Mouse (Mus musculus): ENCODE data around the gene Nckap5. TPM values are rescaled to one million over a fixed set of nuclear protein-coding genes. Genes with fewer than 3 reads are reported as not detected.

Nckap5 gene
- polyA plus RNA-seq, 2 experiments = 0.31 to 1.3 TPM

GRCm38 (mm10) chr1:126766971-126767370 is 63.6 kb downstream of the Nckap5 start:
- H3K4me1 ChIP-seq (replicated peaks; ENCODE audit: control insufficient read depth in 2 of 2, insufficient read depth in 2 of 2, low read length in 1 of 2) = no peaks in the 10 kb centered on the region
- ATAC-seq (ENCODE audit: insufficient read depth) (no peak), DNase-seq (ENCODE audit: low read depth in 3 of 3, low spot score in 3 of 3) (no peak)
- no peak overlapping the region for H3K9ac ChIP-seq (replicated peaks)
- H3K9me3 ChIP-seq (ENCODE audit: control insufficient read depth, low read length) = no peaks in the 10 kb centered on the region
- TF ChIP-seq EP300 (IDR thresholded peaks at IDR 0.05; ENCODE audit: low read depth) (no peak), CTCF (IDR thresholded peaks at IDR 0.05; ENCODE audit: low read depth) (no peak)
- no peaks in the 10 kb centered on the region for H3K27me3 ChIP-seq (ENCODE audit: control insufficient read depth, insufficient read depth, low read length)
- WGBS (ENCODE audit: insufficient replicate concordance) = 65% methylated on average over 1 of the region's 1 CpGs
- H3K4me3 ChIP-seq (ENCODE audit: insufficient read depth in 1 of 2, low read depth in 2 of 2, low read length in 2 of 2) = no peak overlapping the region
- H3K4me2 ChIP-seq (ENCODE audit: low read depth) = no peak overlapping the region
- no peak overlapping the region for H3K27ac ChIP-seq
- H3K36me3 ChIP-seq (replicated peaks; ENCODE audit: control insufficient read depth, insufficient read depth, low read depth) = no peaks in the 10 kb centered on the region

DNA sequence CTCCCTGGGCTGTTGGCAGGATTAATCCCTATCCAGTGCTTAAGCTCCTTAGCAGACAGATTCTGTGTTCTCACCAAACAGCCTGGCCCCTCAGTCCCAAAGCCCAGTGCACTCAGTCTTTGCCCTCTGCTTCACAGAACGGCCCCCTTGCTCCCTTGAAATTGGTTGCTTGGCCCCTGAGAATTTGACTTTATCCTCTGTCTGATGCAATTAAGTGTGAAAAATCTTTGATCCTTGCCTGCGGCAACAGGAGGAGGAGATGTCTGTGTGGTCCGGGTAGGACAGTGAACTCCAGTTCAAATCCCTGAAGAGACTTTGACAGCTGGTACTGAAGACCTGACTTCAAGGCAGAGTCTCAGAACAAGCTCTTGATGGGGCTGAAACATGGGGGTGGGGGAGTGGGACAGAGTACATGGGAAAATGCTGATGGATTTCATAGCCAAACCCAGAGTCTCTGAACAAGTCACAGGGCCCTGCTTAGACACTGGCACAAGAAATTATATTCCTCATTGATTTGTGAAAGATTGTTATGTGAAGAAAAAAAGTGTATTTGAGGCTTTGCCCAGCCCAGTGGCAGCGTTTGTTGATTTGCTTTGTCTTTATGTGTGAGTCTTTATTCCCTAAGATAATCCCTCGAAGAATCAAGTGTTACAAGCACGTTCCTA is 65.0 kb downstream of the Nckap5 start:
- no peak overlapping the region for H3K27ac ChIP-seq
- no peak for TF ChIP-seq EP300 (IDR thresholded peaks at IDR 0.05; ENCODE audit: low read depth)
- no peak for TF ChIP-seq CTCF (IDR thresholded peaks at IDR 0.05; ENCODE audit: low read depth)
- H3K4me2 ChIP-seq (ENCODE audit: low read depth) = no peak overlapping the region
- DNase-seq (ENCODE audit: low read depth in 3 of 3, low spot score in 3 of 3) (no peak), ATAC-seq (ENCODE audit: insufficient read depth) (no peak)
- WGBS (ENCODE audit: insufficient replicate concordance) = 56% methylated on average over 6 of the region's 6 CpGs
- H3K9me3 ChIP-seq (ENCODE audit: control insufficient read depth, low read length) = no peaks in the 10 kb centered on the region
- H3K36me3 ChIP-seq (replicated peaks; ENCODE audit: control insufficient read depth, insufficient read depth, low read depth) = no peaks in the 10 kb centered on the region
- no peak overlapping the region for H3K9ac ChIP-seq (replicated peaks)
- no peaks in the 10 kb centered on the region for H3K27me3 ChIP-seq (ENCODE audit: control insufficient read depth, insufficient read depth, low read length)
- no peaks in the 10 kb centered on the region for H3K4me1 ChIP-seq (replicated peaks; ENCODE audit: control insufficient read depth in 2 of 2, insufficient read depth in 2 of 2, low read length in 1 of 2)
- H3K4me3 ChIP-seq (ENCODE audit: insufficient read depth in 1 of 2, low read depth in 2 of 2, low read length in 2 of 2) = no peak overlapping the region

DNA sequence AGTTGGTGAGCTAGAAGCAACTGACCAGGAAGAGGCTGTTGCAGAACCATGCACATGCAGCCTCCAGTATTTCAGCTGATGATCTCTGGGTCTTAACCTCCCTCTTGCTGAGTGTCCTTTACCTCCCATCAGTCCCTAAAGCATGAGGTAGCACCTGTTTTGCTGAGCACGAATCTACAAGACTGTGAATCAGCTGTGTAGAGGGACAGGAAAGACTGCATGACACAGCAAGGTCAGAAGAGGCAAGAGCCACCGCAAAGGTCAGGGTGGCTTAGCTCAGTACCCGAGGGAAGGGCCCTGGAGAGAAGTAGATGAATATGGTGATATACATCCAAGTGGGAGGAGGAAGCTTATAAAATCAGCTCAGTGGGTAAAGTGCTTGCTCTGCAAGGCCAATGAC is 66.4 kb downstream of the Nckap5 start:
- Histone ChIP-seq H3K9me3 (ENCODE audit: control insufficient read depth, low read length) (no peaks in the 10 kb centered on the region), H3K4me1 (replicated peaks; ENCODE audit: control insufficient read depth in 2 of 2, insufficient read depth in 2 of 2, low read length in 1 of 2) (no peaks in the 10 kb centered on the region), H3K9ac (replicated peaks) (no peak overlapping the region), H3K36me3 (replicated peaks; ENCODE audit: control insufficient read depth, insufficient read depth, low read depth) (no peaks in the 10 kb centered on the region), H3K27me3 (ENCODE audit: control insufficient read depth, insufficient read depth, low read length) (no peaks in the 10 kb centered on the region), H3K4me2 (ENCODE audit: low read depth) (no peak overlapping the region), H3K27ac (no peak overlapping the region), H3K4me3 (ENCODE audit: insufficient read depth in 1 of 2, low read depth in 2 of 2, low read length in 2 of 2) (no peak overlapping the region)
- no peak for ATAC-seq (ENCODE audit: insufficient read depth)
- WGBS (ENCODE audit: insufficient replicate concordance) = 44% methylated on average over 3 of the region's 3 CpGs
- DNase-seq (ENCODE audit: low read depth in 3 of 3, low spot score in 3 of 3) = no peak
- TF ChIP-seq CTCF (IDR thresholded peaks at IDR 0.05; ENCODE audit: low read depth) (no peak), EP300 (IDR thresholded peaks at IDR 0.05; ENCODE audit: low read depth) (no peak)

GRCm38 (mm10) chr1:126763192-126763591 is 67.4 kb downstream of the Nckap5 start:
- Histone ChIP-seq H3K9ac (replicated peaks) (no peak overlapping the region), H3K36me3 (replicated peaks; ENCODE audit: control insufficient read depth, insufficient read depth, low read depth) (no peaks in the 10 kb centered on the region), H3K27me3 (ENCODE audit: control insufficient read depth, insufficient read depth, low read length) (no peaks in the 10 kb centered on the region), H3K4me1 (replicated peaks; ENCODE audit: control insufficient read depth in 2 of 2, insufficient read depth in 2 of 2, low read length in 1 of 2) (no peaks in the 10 kb centered on the region), H3K4me2 (ENCODE audit: low read depth) (no peak overlapping the region), H3K4me3 (ENCODE audit: insufficient read depth in 1 of 2, low read depth in 2 of 2, low read length in 2 of 2) (no peak overlapping the region), H3K27ac (no peak overlapping the region), H3K9me3 (ENCODE audit: control insufficient read depth, low read length) (no peaks in the 10 kb centered on the region)
- TF ChIP-seq CTCF (IDR thresholded peaks at IDR 0.05; ENCODE audit: low read depth) (no peak), EP300 (IDR thresholded peaks at IDR 0.05; ENCODE audit: low read depth) (no peak)
- no peak for DNase-seq (ENCODE audit: low read depth in 3 of 3, low spot score in 3 of 3)
- WGBS (ENCODE audit: insufficient replicate concordance) = 50% methylated on average over 2 of the region's 2 CpGs
- no peak for ATAC-seq (ENCODE audit: insufficient read depth)

DNA sequence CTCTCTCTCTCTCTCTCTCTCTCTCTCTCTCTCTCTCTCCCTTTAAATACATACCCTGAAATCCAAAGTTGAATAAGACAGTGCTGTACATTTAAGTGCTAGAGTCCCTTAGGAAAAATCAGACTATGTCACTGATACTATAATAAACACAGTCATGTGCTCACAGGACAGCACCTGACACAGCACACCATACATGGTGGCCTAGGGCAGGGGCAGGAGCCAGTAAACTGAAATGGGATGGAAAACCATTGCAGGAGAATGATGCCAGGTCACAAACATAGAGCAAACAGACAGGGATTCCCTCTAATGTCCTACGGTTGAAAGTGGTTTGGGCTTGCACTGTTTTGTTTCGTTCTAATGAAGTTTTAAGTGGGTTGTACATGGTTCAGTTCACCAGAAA is 70.2 kb downstream of the Nckap5 start:
- Histone ChIP-seq H3K4me3 (ENCODE audit: insufficient read depth in 1 of 2, low read depth in 2 of 2, low read length in 2 of 2) (no peak overlapping the region), H3K9ac (replicated peaks) (no peak overlapping the region), H3K4me1 (replicated peaks; ENCODE audit: control insufficient read depth in 2 of 2, insufficient read depth in 2 of 2, low read length in 1 of 2) (no peaks in the 10 kb centered on the region), H3K4me2 (ENCODE audit: low read depth) (no peak overlapping the region), H3K36me3 (replicated peaks; ENCODE audit: control insufficient read depth, insufficient read depth, low read depth) (no peaks in the 10 kb centered on the region), H3K27me3 (ENCODE audit: control insufficient read depth, insufficient read depth, low read length) (no peaks in the 10 kb centered on the region), H3K27ac (no peak overlapping the region), H3K9me3 (ENCODE audit: control insufficient read depth, low read length) (no peaks in the 10 kb centered on the region)
- WGBS (ENCODE audit: insufficient replicate concordance) = 63% methylated on average over 2 of the region's 2 CpGs
- TF ChIP-seq CTCF (IDR thresholded peaks at IDR 0.05; ENCODE audit: low read depth) (no peak), EP300 (IDR thresholded peaks at IDR 0.05; ENCODE audit: low read depth) (no peak)
- DNase-seq (ENCODE audit: low read depth in 3 of 3, low spot score in 3 of 3) (no peak), ATAC-seq (ENCODE audit: insufficient read depth) (no peak)

Data from liver, embryonic 14.5 days (tissue).